Mouse (Mus musculus): ENCODE data around the gene Boc. TPM values are rescaled to one million over a fixed set of nuclear protein-coding genes. Genes with fewer than 3 reads are reported as not detected.

Gene Boc
- total and polyA plus RNA-seq, 2 experiments, result 0.16 to 0.18 TPM

DNA sequence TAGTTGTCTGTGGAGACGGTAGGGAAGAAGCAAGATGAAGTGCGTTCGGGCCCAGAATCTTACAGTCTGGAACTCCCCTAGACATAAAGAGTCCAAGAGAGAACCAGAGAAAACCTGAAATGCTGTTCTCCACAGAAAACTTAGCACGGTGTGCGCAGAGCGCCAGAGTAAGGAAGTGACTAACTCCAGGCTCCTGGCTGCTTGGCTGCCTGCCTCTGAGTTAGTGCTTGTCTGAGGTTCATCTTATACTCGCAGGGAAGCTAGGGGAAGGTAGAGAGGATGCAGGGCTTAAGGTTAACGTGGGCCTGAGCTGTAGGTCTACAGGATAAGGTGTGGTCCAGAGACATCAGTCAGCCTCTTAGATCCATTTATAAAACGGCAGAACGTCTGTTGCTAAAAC is 56.9 kb downstream of the Boc start:
- TF ChIP-seq POLR2A (IDR thresholded peaks at IDR 0.05; ENCODE audit: extremely low read depth, insufficient read depth, low read length), result no peak
- TF ChIP-seq CTCF (IDR thresholded peaks at IDR 0.05; ENCODE audit: low read depth, low read length), result no peak
- WGBS, result 89% methylated on average over 10 of the region's 10 CpGs
- no peak overlapping the region for H3K27ac ChIP-seq (replicated peaks; ENCODE audit: insufficient read depth, low read depth, low read length)

DNA sequence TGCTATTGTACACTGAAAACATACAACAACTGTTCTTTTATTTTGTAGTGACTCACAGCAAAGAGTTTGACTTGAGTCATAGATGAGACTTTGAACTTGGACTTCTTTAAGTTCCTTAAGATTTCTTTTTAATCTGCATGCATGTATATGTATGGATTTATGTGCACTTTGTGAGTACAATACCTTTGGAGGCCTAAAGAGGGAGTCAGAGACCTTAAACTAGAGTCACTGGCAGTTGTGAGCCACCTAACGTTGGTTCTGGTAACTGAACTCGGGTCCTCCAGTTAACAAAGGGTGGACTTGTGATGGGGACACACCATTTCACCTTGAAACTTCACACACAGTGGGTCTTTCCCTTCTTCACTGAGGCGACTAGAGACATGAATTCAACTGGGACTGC is 60.2 kb downstream of the Boc start:
- H3K9ac ChIP-seq (ENCODE audit: low read depth, low read length), result no peak overlapping the region
- H3K79me2 ChIP-seq (ENCODE audit: control insufficient read depth, insufficient read depth, low read length), result no peaks in the 10 kb centered on the region
- no peak overlapping the region for H3K27ac ChIP-seq (replicated peaks; ENCODE audit: insufficient read depth, low read depth, low read length)
- 90% methylated on average over 3 of the region's 3 CpGs for WGBS
- no peak for DNase-seq (ENCODE audit: extremely low read depth, low read depth, low spot score)
- no peaks in the 10 kb centered on the region for H3K36me3 ChIP-seq (ENCODE audit: control insufficient read depth, insufficient read depth, low read length)
- no peaks in the 10 kb centered on the region for H3K4me1 ChIP-seq (ENCODE audit: control insufficient read depth, insufficient read depth, low read length)
- TF ChIP-seq POLR2A (IDR thresholded peaks at IDR 0.05; ENCODE audit: extremely low read depth, insufficient read depth, low read length) (no peak), CTCF (IDR thresholded peaks at IDR 0.05; ENCODE audit: low read depth, low read length) (no peak)
- no peaks in the 10 kb centered on the region for H3K27me3 ChIP-seq (ENCODE audit: control insufficient read depth, insufficient read depth, low read length)
- H3K4me3 ChIP-seq (ENCODE audit: insufficient read depth, low read depth, low read length), result no peak overlapping the region

More for the DNA sequence above, 56.9 kb downstream of the Boc start:
- DNase-seq (ENCODE audit: extremely low read depth, low read depth, low spot score), result no peak
- H3K27me3 ChIP-seq (ENCODE audit: control insufficient read depth, insufficient read depth, low read length), result no peaks in the 10 kb centered on the region
- H3K9ac ChIP-seq (ENCODE audit: low read depth, low read length), result no peak overlapping the region
- H3K4me3 ChIP-seq (ENCODE audit: insufficient read depth, low read depth, low read length), result no peak overlapping the region
- no peaks in the 10 kb centered on the region for H3K79me2 ChIP-seq (ENCODE audit: control insufficient read depth, insufficient read depth, low read length)
- H3K36me3 ChIP-seq (ENCODE audit: control insufficient read depth, insufficient read depth, low read length), result no peaks in the 10 kb centered on the region
- H3K4me1 ChIP-seq (ENCODE audit: control insufficient read depth, insufficient read depth, low read length), result no peaks in the 10 kb centered on the region

DNA sequence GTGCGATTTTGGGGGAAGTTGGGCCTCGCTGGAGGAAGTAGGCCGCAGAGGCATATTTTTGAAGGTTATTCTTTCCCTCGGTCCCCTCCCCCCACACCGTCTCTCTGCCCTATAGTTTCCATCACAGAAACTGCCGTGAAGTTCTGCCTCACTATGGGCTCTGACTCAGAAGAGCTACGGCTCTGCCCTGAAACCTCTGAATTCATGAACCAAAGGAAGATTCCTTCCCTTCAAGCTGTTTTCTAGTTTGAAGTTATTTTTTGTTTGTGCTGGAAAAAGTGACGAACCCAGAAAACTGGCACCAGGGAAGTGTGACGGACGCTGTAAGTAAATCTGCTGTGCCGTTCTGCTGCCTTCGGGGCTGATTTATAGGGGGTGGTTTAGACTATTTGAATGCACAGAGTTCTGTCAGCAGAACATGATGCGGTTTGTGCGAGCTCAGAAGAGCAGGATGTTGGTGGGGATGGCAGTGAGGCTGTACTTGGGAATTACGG is 61.7 kb downstream of the Boc start:
- no peak overlapping the region for H3K4me3 ChIP-seq (ENCODE audit: insufficient read depth, low read depth, low read length)
- 82% methylated on average over 15 of the region's 15 CpGs for WGBS
- DNase-seq (ENCODE audit: extremely low read depth, low read depth, low spot score), result no peak
- TF ChIP-seq CTCF (IDR thresholded peaks at IDR 0.05; ENCODE audit: low read depth, low read length), result no peak
- no peak for TF ChIP-seq POLR2A (IDR thresholded peaks at IDR 0.05; ENCODE audit: extremely low read depth, insufficient read depth, low read length)
- H3K79me2 ChIP-seq (ENCODE audit: control insufficient read depth, insufficient read depth, low read length), result no peaks in the 10 kb centered on the region
- H3K9ac ChIP-seq (ENCODE audit: low read depth, low read length), result no peak overlapping the region
- no peaks in the 10 kb centered on the region for H3K36me3 ChIP-seq (ENCODE audit: control insufficient read depth, insufficient read depth, low read length)
- H3K27ac ChIP-seq (replicated peaks; ENCODE audit: insufficient read depth, low read depth, low read length), result no peak overlapping the region
- H3K4me1 ChIP-seq (ENCODE audit: control insufficient read depth, insufficient read depth, low read length), result no peaks in the 10 kb centered on the region
- no peaks in the 10 kb centered on the region for H3K27me3 ChIP-seq (ENCODE audit: control insufficient read depth, insufficient read depth, low read length)

DNA sequence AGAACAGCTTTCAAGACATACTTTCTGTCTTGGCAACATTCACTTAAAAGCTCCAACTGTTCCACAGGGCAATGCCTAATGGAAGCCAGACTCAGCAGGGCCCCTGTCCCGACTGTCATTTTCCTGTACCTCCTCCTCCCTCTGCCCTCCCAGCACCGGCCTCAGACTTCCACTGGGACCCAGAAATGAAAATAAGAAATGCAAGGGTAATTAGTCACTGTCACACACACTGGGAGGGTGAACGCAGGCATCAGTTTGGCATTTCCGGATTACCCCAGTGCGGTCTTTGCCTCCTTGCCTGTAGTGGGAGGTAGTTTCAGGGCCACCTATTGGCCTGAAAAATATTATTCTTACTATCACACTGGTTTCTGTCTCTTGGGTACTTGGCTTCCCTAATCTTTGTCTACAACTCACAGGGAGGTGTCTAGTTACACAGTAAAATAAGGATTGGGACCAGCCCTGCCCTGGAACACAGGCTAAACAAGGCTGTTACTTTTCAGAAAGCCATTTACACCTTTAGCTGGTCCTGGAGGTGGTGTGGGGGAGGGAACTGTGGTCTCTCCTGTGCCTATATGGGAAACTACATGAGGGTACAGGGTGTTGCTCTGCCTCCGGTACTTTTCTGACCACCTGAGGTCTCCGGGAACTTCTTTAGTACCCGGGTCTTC is 64.1 kb downstream of the Boc start:
- H3K9ac ChIP-seq (ENCODE audit: low read depth, low read length), result no peak overlapping the region
- no peak overlapping the region for H3K27ac ChIP-seq (replicated peaks; ENCODE audit: insufficient read depth, low read depth, low read length)
- no peaks in the 10 kb centered on the region for H3K36me3 ChIP-seq (ENCODE audit: control insufficient read depth, insufficient read depth, low read length)
- no peaks in the 10 kb centered on the region for H3K27me3 ChIP-seq (ENCODE audit: control insufficient read depth, insufficient read depth, low read length)
- WGBS, result 58% methylated on average over 8 of the region's 8 CpGs
- DNase-seq (ENCODE audit: extremely low read depth, low read depth, low spot score), result no peak
- H3K4me1 ChIP-seq (ENCODE audit: control insufficient read depth, insufficient read depth, low read length), result no peaks in the 10 kb centered on the region
- TF ChIP-seq POLR2A (IDR thresholded peaks at IDR 0.05; ENCODE audit: extremely low read depth, insufficient read depth, low read length) (no peak), CTCF (IDR thresholded peaks at IDR 0.05; ENCODE audit: low read depth, low read length) (no peak)
- no peaks in the 10 kb centered on the region for H3K79me2 ChIP-seq (ENCODE audit: control insufficient read depth, insufficient read depth, low read length)
- no peak overlapping the region for H3K4me3 ChIP-seq (ENCODE audit: insufficient read depth, low read depth, low read length)

DNA sequence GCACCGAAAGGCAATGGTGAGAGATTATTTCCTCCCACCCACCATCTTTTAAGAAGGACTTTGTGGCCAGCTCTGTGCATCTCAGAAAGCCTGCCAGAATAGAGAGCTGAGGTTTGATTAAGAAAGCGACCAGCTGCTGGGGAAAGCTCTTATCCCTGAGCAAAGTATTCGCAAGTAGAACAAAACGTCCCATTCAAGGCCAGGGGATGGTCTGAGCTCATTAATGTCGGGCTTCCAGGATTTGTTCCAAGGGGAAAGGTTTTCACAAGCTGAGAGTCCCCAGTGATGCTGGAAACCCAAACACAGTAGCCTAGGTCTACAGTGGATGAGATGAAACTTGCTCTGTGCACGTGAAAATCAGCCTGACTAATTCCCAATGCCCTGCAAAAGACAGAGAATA is 64.8 kb downstream of the Boc start:
- Histone ChIP-seq H3K4me1 (ENCODE audit: control insufficient read depth, insufficient read depth, low read length) (no peaks in the 10 kb centered on the region), H3K4me3 (ENCODE audit: insufficient read depth, low read depth, low read length) (no peak overlapping the region), H3K36me3 (ENCODE audit: control insufficient read depth, insufficient read depth, low read length) (no peaks in the 10 kb centered on the region), H3K9ac (ENCODE audit: low read depth, low read length) (no peak overlapping the region), H3K79me2 (ENCODE audit: control insufficient read depth, insufficient read depth, low read length) (no peaks in the 10 kb centered on the region), H3K27me3 (ENCODE audit: control insufficient read depth, insufficient read depth, low read length) (no peaks in the 10 kb centered on the region), H3K27ac (replicated peaks; ENCODE audit: insufficient read depth, low read depth, low read length) (no peak overlapping the region)
- no peak for TF ChIP-seq POLR2A (IDR thresholded peaks at IDR 0.05; ENCODE audit: extremely low read depth, insufficient read depth, low read length)
- no peak for TF ChIP-seq CTCF (IDR thresholded peaks at IDR 0.05; ENCODE audit: low read depth, low read length)
- 68% methylated on average over 6 of the region's 6 CpGs for WGBS
- no peak for DNase-seq (ENCODE audit: extremely low read depth, low read depth, low spot score)

DNA sequence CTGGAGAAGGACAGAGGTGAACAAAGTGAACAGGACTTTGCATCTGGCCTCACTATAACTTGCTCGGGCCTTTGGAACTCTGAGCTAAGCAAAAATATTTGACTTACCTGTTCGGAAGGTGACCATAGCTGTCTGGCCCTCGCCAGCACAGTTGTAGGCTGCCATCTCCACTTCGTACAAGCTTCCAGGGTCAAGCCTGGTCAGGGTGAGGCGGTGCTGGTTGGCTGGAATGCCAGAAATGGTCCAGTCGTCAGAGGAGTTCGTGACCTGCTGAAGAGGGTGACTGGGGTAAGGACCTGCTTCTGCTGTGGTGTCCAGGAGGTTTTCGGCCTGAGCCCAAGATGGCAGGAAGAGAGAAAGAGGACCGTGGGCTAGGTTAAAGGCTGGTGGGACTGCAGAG is 66.0 kb downstream of the Boc start:
- Histone ChIP-seq H3K79me2 (ENCODE audit: control insufficient read depth, insufficient read depth, low read length) (no peaks in the 10 kb centered on the region), H3K4me3 (ENCODE audit: insufficient read depth, low read depth, low read length) (no peak overlapping the region), H3K27me3 (ENCODE audit: control insufficient read depth, insufficient read depth, low read length) (no peaks in the 10 kb centered on the region), H3K4me1 (ENCODE audit: control insufficient read depth, insufficient read depth, low read length) (no peaks in the 10 kb centered on the region), H3K9ac (ENCODE audit: low read depth, low read length) (no peak overlapping the region), H3K27ac (replicated peaks; ENCODE audit: insufficient read depth, low read depth, low read length) (no peak overlapping the region), H3K36me3 (ENCODE audit: control insufficient read depth, insufficient read depth, low read length) (no peaks in the 10 kb centered on the region)
- DNase-seq (ENCODE audit: extremely low read depth, low read depth, low spot score), result no peak
- no peak for TF ChIP-seq POLR2A (IDR thresholded peaks at IDR 0.05; ENCODE audit: extremely low read depth, insufficient read depth, low read length)
- WGBS, result 75% methylated on average over 9 of the region's 9 CpGs
